Mouse (Mus musculus): ENCODE results near the gene Ccdc34. TPM values are rescaled to one million over a fixed set of nuclear protein-coding genes. Genes with fewer than 3 reads are reported as not detected.

Gene Ccdc34
- polyA plus RNA-seq, 1 experiment from 2014 or later, result 49.5 TPM

GRCm38 (mm10) chr2:110172456-110172855 lies 154.8 kb downstream of the Ccdc34 start:
- peaks cover 20% of the 10 kb centered on the region for H3K4me1 ChIP-seq
- no peaks in the 10 kb centered on the region for H3K9me3 ChIP-seq (replicated peaks)
- WGBS, result 80% methylated on average over 7 of the region's 7 CpGs
- no peaks in the 10 kb centered on the region for H3K36me3 ChIP-seq
- H3K4me2 ChIP-seq, result no peak overlapping the region
- no peak overlapping the region for H3K4me3 ChIP-seq (replicated peaks)
- H3K27me3 ChIP-seq, result no peaks in the 10 kb centered on the region
- H3K9ac ChIP-seq, result no peak overlapping the region
- ATAC-seq (replicated peaks; ENCODE audit: low FRiP score), result no peak
- no peak overlapping the region for H3K27ac ChIP-seq

GRCm38 (mm10) chr2:110173818-110174247 lies 156.2 kb downstream of the Ccdc34 start:
- H3K4me3 ChIP-seq (replicated peaks), result no peak overlapping the region

DNA sequence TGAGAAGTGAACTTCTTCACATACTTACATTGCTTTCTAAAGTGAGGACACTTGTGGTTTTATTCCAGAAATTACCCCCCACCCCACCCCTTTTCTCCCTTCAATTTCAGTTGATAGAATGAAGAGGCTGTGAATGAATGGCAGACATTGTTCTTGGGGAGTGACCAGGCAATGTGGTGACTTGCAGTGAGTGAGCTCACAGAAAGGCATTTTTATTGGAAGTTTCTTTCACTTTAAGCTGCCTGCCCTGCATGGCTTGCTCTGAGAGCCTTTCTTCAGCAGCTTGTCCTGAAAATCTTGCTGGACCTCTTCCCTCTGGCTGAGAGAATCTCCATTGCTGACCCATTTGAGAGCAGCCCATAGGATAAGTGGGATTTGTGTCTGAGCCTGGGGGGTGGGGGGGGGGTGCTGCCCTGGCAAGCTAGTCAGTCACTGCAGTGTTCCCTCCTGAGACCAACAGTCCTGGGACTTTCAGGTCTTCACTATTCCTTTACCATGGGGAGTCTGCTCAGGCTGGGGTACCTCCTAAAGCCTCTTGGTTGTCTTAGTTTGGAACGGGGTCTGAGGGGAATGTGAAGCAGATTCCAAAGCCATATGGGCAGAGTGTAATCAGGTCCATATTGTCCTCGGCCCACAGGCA lies 159.3 kb downstream of the Ccdc34 start:
- Histone ChIP-seq H3K9ac (no peak overlapping the region), H3K4me1 (peaks cover 50% of the 10 kb centered on the region), H3K27ac (peak overlapping the region; percentile 46; the same call in 1 of the 2 replicates), H3K27me3 (no peaks in the 10 kb centered on the region), H3K4me2 (no peak overlapping the region), H3K4me3 (replicated peaks) (no peak overlapping the region), H3K36me3 (no peaks in the 10 kb centered on the region), H3K9me3 (replicated peaks) (no peaks in the 10 kb centered on the region)
- WGBS, result 36% methylated on average over 2 of the region's 2 CpGs
- ATAC-seq (replicated peaks; ENCODE audit: low FRiP score), result no peak

More at GRCm38 (mm10) chr2:110173818-110174247, 156.2 kb downstream of the Ccdc34 start:
- Histone ChIP-seq H3K27me3 (no peaks in the 10 kb centered on the region), H3K27ac (no peak overlapping the region), H3K4me2 (no peak overlapping the region), H3K36me3 (no peaks in the 10 kb centered on the region), H3K4me1 (peaks cover 30% of the 10 kb centered on the region), H3K9me3 (replicated peaks) (no peaks in the 10 kb centered on the region), H3K9ac (no peak overlapping the region)
- 62% methylated on average over 7 of the region's 7 CpGs for WGBS
- 0 out of 2 replicates have a peak, but pooled peaks have one; percentile 59 for ATAC-seq (replicated peaks; ENCODE audit: low FRiP score)

DNA sequence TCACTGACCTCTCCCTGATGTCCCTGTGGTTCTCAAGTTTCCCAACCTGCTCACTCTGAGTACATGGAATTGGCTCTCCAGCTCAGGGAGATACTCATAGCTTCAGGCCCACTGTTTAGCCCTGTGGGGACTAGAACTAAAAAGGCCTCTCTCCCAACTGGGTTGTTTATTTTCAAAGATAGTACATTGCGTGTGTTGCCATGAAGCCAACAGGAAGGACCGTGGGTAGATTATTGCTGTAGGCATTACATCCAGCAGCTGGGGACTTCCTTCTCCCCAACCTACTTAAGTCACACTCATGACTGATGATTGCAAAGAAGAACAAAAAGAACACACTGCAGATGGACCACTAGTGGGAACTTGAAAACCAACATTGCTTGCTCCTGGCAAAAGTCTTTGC lies 159.8 kb downstream of the Ccdc34 start:
- no peak overlapping the region for H3K9ac ChIP-seq
- H3K27me3 ChIP-seq, result no peaks in the 10 kb centered on the region
- peak overlapping the region; percentile 46 for H3K27ac ChIP-seq
- H3K36me3 ChIP-seq, result no peaks in the 10 kb centered on the region
- H3K4me1 ChIP-seq, result peaks cover 55% of the 10 kb centered on the region
- no peak overlapping the region for H3K4me3 ChIP-seq (replicated peaks)
- 75% methylated on average over 2 of the region's 2 CpGs for WGBS
- no peak overlapping the region for H3K4me2 ChIP-seq
- no peak for ATAC-seq (replicated peaks; ENCODE audit: low FRiP score)
- no peaks in the 10 kb centered on the region for H3K9me3 ChIP-seq (replicated peaks)

GRCm38 (mm10) chr2:110177879-110178278 lies 160.3 kb downstream of the Ccdc34 start:
- peaks cover 59% of the 10 kb centered on the region for H3K4me1 ChIP-seq

GRCm38 (mm10) chr2:110179669-110180315 lies 162.2 kb downstream of the Ccdc34 start:
- ATAC-seq (replicated peaks; ENCODE audit: low FRiP score), result peak; percentile 93
- Histone ChIP-seq H3K27me3 (no peaks in the 10 kb centered on the region), H3K4me3 (replicated peaks) (no peak overlapping the region), H3K27ac (peak overlapping the region; percentile 95), H3K9ac (no peak overlapping the region), H3K36me3 (no peaks in the 10 kb centered on the region), H3K4me2 (peak overlapping the region; percentile 30), H3K4me1 (peaks cover 62% of the 10 kb centered on the region), H3K9me3 (replicated peaks) (no peaks in the 10 kb centered on the region)
- 5% methylated on average over 10 of the region's 10 CpGs for WGBS

More at GRCm38 (mm10) chr2:110177879-110178278, 160.3 kb downstream of the Ccdc34 start:
- 39% methylated on average over 7 of the region's 7 CpGs for WGBS
- no peak for ATAC-seq (replicated peaks; ENCODE audit: low FRiP score)
- Histone ChIP-seq H3K9ac (no peak overlapping the region), H3K9me3 (replicated peaks) (no peaks in the 10 kb centered on the region), H3K4me3 (replicated peaks) (no peak overlapping the region), H3K36me3 (no peaks in the 10 kb centered on the region), H3K27me3 (no peaks in the 10 kb centered on the region), H3K4me2 (no peak overlapping the region), H3K27ac (peak overlapping the region; percentile 46)

- H3K9ac ChIP-seq, result no peak overlapping the region
- no peak overlapping the region for H3K4me3 ChIP-seq (replicated peaks)
- 45% methylated on average over 7 of the region's 7 CpGs for WGBS
- peaks cover 62% of the 10 kb centered on the region for H3K4me1 ChIP-seq
- no peaks in the 10 kb centered on the region for H3K9me3 ChIP-seq (replicated peaks)
- H3K27me3 ChIP-seq, result no peaks in the 10 kb centered on the region
- H3K4me2 ChIP-seq, result peak overlapping the region; percentile 30
- H3K36me3 ChIP-seq, result no peaks in the 10 kb centered on the region
- H3K27ac ChIP-seq, result peak overlapping the region; percentile 95
- no peak for ATAC-seq (replicated peaks; ENCODE audit: low FRiP score)
These were observed 162.7 kb downstream of the Ccdc34 start for GRCm38 (mm10) chr2:110180316-110180670.

GRCm38 (mm10) chr2:110181666-110182065 lies 164.0 kb downstream of the Ccdc34 start:
- ATAC-seq (replicated peaks; ENCODE audit: low FRiP score), result no peak
- H3K4me1 ChIP-seq, result peaks cover 67% of the 10 kb centered on the region
- no peaks in the 10 kb centered on the region for H3K27me3 ChIP-seq
- no peak overlapping the region for H3K4me2 ChIP-seq
- no peaks in the 10 kb centered on the region for H3K9me3 ChIP-seq (replicated peaks)
- peak overlapping the region; percentile 33; the same call in 1 of the 2 replicates for H3K27ac ChIP-seq
- H3K9ac ChIP-seq, result no peak overlapping the region
- H3K36me3 ChIP-seq, result no peaks in the 10 kb centered on the region
- WGBS, result 68% methylated on average over 6 of the region's 6 CpGs
- H3K4me3 ChIP-seq (replicated peaks), result no peak overlapping the region

DNA sequence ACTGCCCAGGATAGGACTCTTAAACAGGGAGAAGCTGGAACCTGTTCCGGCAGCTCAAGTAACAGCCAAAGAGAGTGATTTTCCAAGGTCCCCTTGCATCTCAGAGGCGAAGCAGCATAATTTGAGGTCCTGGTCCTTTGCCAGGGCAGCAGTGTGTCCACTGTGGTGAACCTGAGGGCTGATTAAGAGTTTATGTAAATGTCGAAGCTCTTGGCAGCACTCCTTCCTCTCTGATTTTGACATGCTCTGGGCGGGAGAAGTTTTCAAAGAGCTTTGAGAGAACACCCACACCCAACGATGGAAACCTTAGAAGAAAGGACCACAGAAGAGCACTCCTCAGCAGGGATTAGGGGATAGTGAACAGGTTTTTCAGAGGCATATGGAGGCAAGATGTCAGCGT lies 164.6 kb downstream of the Ccdc34 start:
- no peak for ATAC-seq (replicated peaks; ENCODE audit: low FRiP score)
- peaks cover 66% of the 10 kb centered on the region for H3K4me1 ChIP-seq
- no peak overlapping the region for H3K4me2 ChIP-seq
- no peaks in the 10 kb centered on the region for H3K9me3 ChIP-seq (replicated peaks)
- no peak overlapping the region for H3K9ac ChIP-seq
- no peaks in the 10 kb centered on the region for H3K36me3 ChIP-seq
- H3K27me3 ChIP-seq, result no peaks in the 10 kb centered on the region
- H3K27ac ChIP-seq, result peak overlapping the region; percentile 33
- H3K4me3 ChIP-seq (replicated peaks), result no peak overlapping the region
- WGBS, result 55% methylated on average over 6 of the region's 6 CpGs

- H3K4me1 ChIP-seq, result peaks cover 65% of the 10 kb centered on the region
- no peaks in the 10 kb centered on the region for H3K9me3 ChIP-seq (replicated peaks)
- H3K4me2 ChIP-seq, result no peak overlapping the region
- no peak overlapping the region for H3K4me3 ChIP-seq (replicated peaks)
- no peak overlapping the region for H3K9ac ChIP-seq
- H3K27ac ChIP-seq, result peak overlapping the region; percentile 33
- 64% methylated on average over 4 of the region's 4 CpGs for WGBS
- no peaks in the 10 kb centered on the region for H3K36me3 ChIP-seq
- H3K27me3 ChIP-seq, result no peaks in the 10 kb centered on the region
- ATAC-seq (replicated peaks; ENCODE audit: low FRiP score), result no peak
These were observed 165.3 kb downstream of the Ccdc34 start for GRCm38 (mm10) chr2:110182795-110183486.

GRCm38 (mm10) chr2:110184071-110184470 lies 166.5 kb downstream of the Ccdc34 start:
- Histone ChIP-seq H3K9ac (no peak overlapping the region), H3K4me1 (peaks cover 68% of the 10 kb centered on the region), H3K4me3 (replicated peaks) (no peak overlapping the region), H3K9me3 (replicated peaks) (no peaks in the 10 kb centered on the region), H3K27ac (no peak overlapping the region), H3K27me3 (no peaks in the 10 kb centered on the region), H3K36me3 (no peaks in the 10 kb centered on the region), H3K4me2 (no peak overlapping the region)
- WGBS, result 84% methylated on average over 1 of the region's 1 CpGs
- ATAC-seq (replicated peaks; ENCODE audit: low FRiP score), result no peak

GRCm38 (mm10) chr2:110186427-110186980 lies 168.9 kb downstream of the Ccdc34 start:
- Histone ChIP-seq H3K4me2 (no peak overlapping the region), H3K36me3 (no peaks in the 10 kb centered on the region), H3K9me3 (replicated peaks) (no peaks in the 10 kb centered on the region), H3K4me1 (peaks cover 73% of the 10 kb centered on the region), H3K9ac (no peak overlapping the region), H3K27me3 (no peaks in the 10 kb centered on the region), H3K27ac (peak overlapping the region; percentile 41; the same call in 1 of the 2 replicates), H3K4me3 (replicated peaks) (no peak overlapping the region)
- peak; percentile 52; the same call in 1 of the 2 replicates for ATAC-seq (replicated peaks; ENCODE audit: low FRiP score)
- 30% methylated on average over 6 of the region's 6 CpGs for WGBS

Measured in kidney, embryonic 15.5 days (tissue).